Mouse (Mus musculus) hindbrain, postnatal 0 days (tissue): Measurements from ENCODE around the gene Nkx3-2. TPM values are rescaled to one million over a fixed set of nuclear protein-coding genes. Genes with fewer than 3 reads are reported as not detected.

Source experiments
- ATAC-seq: fragments of 200-750 bp; cut with Nextera tagmentation; 2 replicates; pipeline ENCODE4 v1.8.0; 2017; ENCODE audit warnings: mild to moderate bottlenecking, moderate TSS enrichment, moderate library complexity
- DNase-seq: peaks from one replicate; pipeline ENCODE4 v3.0.0-alpha.2; 2015; ENCODE audit warnings: low spot score
- H3K27ac ChIP-seq: fragments of 300-500 bp; sonication (generic); 2 replicates; pipeline ENCODE4 v1.5.1; 2014; ENCODE audit warnings: mild to moderate bottlenecking
- H3K27me3 ChIP-seq: fragments of 300-500 bp; sonication (generic); 2 replicates; pipeline ENCODE4 v1.6.1; 2014; ENCODE audit warnings: low read length, mixed read lengths; ENCODE audit not compliant: insufficient read depth
- H3K36me3 ChIP-seq: fragments of 300-500 bp; sonication (generic); 2 replicates; pipeline ENCODE4 v1.6.1; 2014; ENCODE audit warnings: low read length, mixed read lengths; ENCODE audit not compliant: insufficient read depth
- H3K4me1 ChIP-seq: fragments of 300-500 bp; sonication (generic); 2 replicates; pipeline ENCODE4 v1.6.1; 2014; ENCODE audit warnings: antibody characterized with exemption, low read length, mixed read lengths; ENCODE audit not compliant: insufficient read depth
- H3K4me2 ChIP-seq: fragments of 300-500 bp; sonication (generic); 2 replicates; pipeline ENCODE4 v1.6.1; 2014; ENCODE audit warnings: low read depth, mild to moderate bottlenecking, low read length, moderate library complexity, mixed read lengths
- H3K4me3 ChIP-seq: fragments of 300-500 bp; sonication (generic); 2 replicates; pipeline ENCODE4 v1.5.1; 2014; ENCODE audit warnings: low read length
- H3K9ac ChIP-seq: fragments of 300-500 bp; sonication (generic); replicated peaks from 2 replicates; pipeline ENCODE4 v1.6.1; 2014; ENCODE audit warnings: mild to moderate bottlenecking, low read length, moderate library complexity, mixed read lengths
- H3K9me3 ChIP-seq: fragments of 300-500 bp; sonication (generic); 2 replicates; pipeline ENCODE4 v1.6.1; 2016; ENCODE audit warnings: low read length, mixed read lengths
- CTCF ChIP-seq: IDR thresholded peaks from 2 replicates; pipeline ENCODE4 v1.5.1; 2016; ENCODE audit warnings: antibody characterized with exemption, control low read depth, low read depth
- WGBS: fragments of 180-500 bp; shearing (Covaris S2); extraction: QIAGEN DNeasy Blood & Tissue Kit; methylation state at CpG from one replicate; pipeline ENCODE4 v1.1.7; 2014; 5-methylcytosine and 5-hydroxymethylcytosine counted together
- polyA plus RNA-seq: library from polyadenylated mRNA; unstranded; fragments of >200 nt; fragmentation: Nextera tagmentation; extraction: Ambion mirVana; gene quantifications from 2 replicates; pipeline ENCODE4 v1.2.1, GENCODE M21; 2015
- total RNA-seq: library from RNA; depleted of rRNA; stranded (reverse); fragments of >200 nt; gene quantifications from 2 replicates; pipeline ENCODE4 v1.2.3, GENCODE M21; 2014

Gene Nkx3-2
- total and polyA plus RNA-seq, 2 experiments from 2014 or later: not detected

GRCm38 (mm10) chr5:41801622-41802021 is 37.3 kb upstream of the Nkx3-2 start:
- no peaks in the 10 kb centered on the region for H3K27me3 ChIP-seq
- WGBS: 95% methylated on average over 2 of the region's 2 CpGs
- H3K4me1 ChIP-seq: no peaks in the 10 kb centered on the region
- ATAC-seq: no peak
- no peak overlapping the region for H3K4me2 ChIP-seq
- no peak for TF ChIP-seq CTCF
- no peaks in the 10 kb centered on the region for H3K9me3 ChIP-seq
- no peak overlapping the region for H3K4me3 ChIP-seq
- H3K36me3 ChIP-seq: peaks cover 32% of the 10 kb centered on the region
- H3K9ac ChIP-seq: no peak overlapping the region
- H3K27ac ChIP-seq: no peak overlapping the region
- no peak for DNase-seq

GRCm38 (mm10) chr5:41794434-41794833 is 30.1 kb upstream of the Nkx3-2 start:
- H3K9ac ChIP-seq: no peak overlapping the region
- no peaks in the 10 kb centered on the region for H3K27me3 ChIP-seq
- ATAC-seq: no peak
- H3K27ac ChIP-seq: no peak overlapping the region
- DNase-seq: no peak
- no peak for TF ChIP-seq CTCF
- H3K9me3 ChIP-seq: no peaks in the 10 kb centered on the region
- H3K36me3 ChIP-seq: peaks cover 60% of the 10 kb centered on the region
- H3K4me2 ChIP-seq: no peak overlapping the region
- H3K4me1 ChIP-seq: no peaks in the 10 kb centered on the region
- H3K4me3 ChIP-seq: no peak overlapping the region

GRCm38 (mm10) chr5:41790517-41790916 is 26.2 kb upstream of the Nkx3-2 start:
- Histone ChIP-seq H3K9ac (no peak overlapping the region), H3K4me3 (no peak overlapping the region), H3K27me3 (no peaks in the 10 kb centered on the region), H3K9me3 (no peaks in the 10 kb centered on the region), H3K27ac (no peak overlapping the region), H3K36me3 (peaks cover 79% of the 10 kb centered on the region), H3K4me2 (no peak overlapping the region), H3K4me1 (no peaks in the 10 kb centered on the region)
- TF ChIP-seq CTCF: no peak
- ATAC-seq (no peak), DNase-seq (no peak)
- 88% methylated on average over 2 of the region's 2 CpGs for WGBS

- Histone ChIP-seq H3K27ac (no peak overlapping the region), H3K27me3 (no peaks in the 10 kb centered on the region), H3K4me2 (no peak overlapping the region), H3K9me3 (no peaks in the 10 kb centered on the region), H3K4me1 (no peaks in the 10 kb centered on the region), H3K4me3 (no peak overlapping the region), H3K9ac (no peak overlapping the region), H3K36me3 (peaks cover 69% of the 10 kb centered on the region)
- 75% methylated on average over 6 of the region's 6 CpGs for WGBS
- no peak for DNase-seq
- TF ChIP-seq CTCF: no peak
- no peak for ATAC-seq
Measured at GRCm38 (mm10) chr5:41788877-41789276, 24.6 kb upstream of the Nkx3-2 start.

- Histone ChIP-seq H3K27me3 (no peaks in the 10 kb centered on the region), H3K4me3 (no peak overlapping the region), H3K9me3 (no peaks in the 10 kb centered on the region), H3K27ac (no peak overlapping the region), H3K36me3 (peaks cover 18% of the 10 kb centered on the region), H3K4me1 (no peaks in the 10 kb centered on the region), H3K9ac (no peak overlapping the region), H3K4me2 (no peak overlapping the region)
- TF ChIP-seq CTCF: no peak
- 92% methylated on average over 5 of the region's 5 CpGs for WGBS
- no peak for DNase-seq
- ATAC-seq: no peak
Measured at GRCm38 (mm10) chr5:41781890-41782289, 17.6 kb upstream of the Nkx3-2 start.

- no peak overlapping the region for H3K4me2 ChIP-seq
- no peak overlapping the region for H3K27ac ChIP-seq
- no peak overlapping the region for H3K9ac ChIP-seq
- H3K4me3 ChIP-seq: no peak overlapping the region
- WGBS: 88% methylated on average over 3 of the region's 3 CpGs
- ATAC-seq: no peak
- TF ChIP-seq CTCF: no peak
- no peaks in the 10 kb centered on the region for H3K27me3 ChIP-seq
- DNase-seq: no peak
- H3K36me3 ChIP-seq: no peaks in the 10 kb centered on the region
- H3K4me1 ChIP-seq: no peaks in the 10 kb centered on the region
- H3K9me3 ChIP-seq: no peaks in the 10 kb centered on the region
Measured at GRCm38 (mm10) chr5:41780026-41780425, 15.7 kb upstream of the Nkx3-2 start.

GRCm38 (mm10) chr5:41775728-41776127 is 11.4 kb upstream of the Nkx3-2 start:
- Histone ChIP-seq H3K36me3 (no peaks in the 10 kb centered on the region), H3K4me3 (no peak overlapping the region), H3K9ac (no peak overlapping the region), H3K4me1 (no peaks in the 10 kb centered on the region), H3K27me3 (no peaks in the 10 kb centered on the region), H3K27ac (no peak overlapping the region), H3K4me2 (no peak overlapping the region), H3K9me3 (no peaks in the 10 kb centered on the region)
- whole genome bisulfite sequencing: 76% methylated on average over 6 of the region's 6 CpGs
- no peak for DNase-seq
- no peak for TF ChIP-seq CTCF
- ATAC-seq: no peak
